Mouse (Mus musculus): Measurements from ENCODE around the gene Limk2. TPM values are rescaled to one million over a fixed set of nuclear protein-coding genes. Genes with fewer than 3 reads are reported as not detected.

Limk2 gene
- polyA plus RNA-seq, 1 experiment from 2014 or later: 6.8 TPM

GRCm38 (mm10) chr11:3452167-3452639 is 43.2 kb upstream of the Limk2 start, which contains the start of gene Rnf185:
Gene Rnf185, minus strand, starts transcription at chr11:3452363.
- Histone ChIP-seq H3K27ac (ENCODE audit: low read depth) (peak within 1 kb of the TSS; percentile 99), H3K4me2 (ENCODE audit: low read depth, low read length) (peak within 1 kb of the TSS; percentile 99), H3K4me1 (ENCODE audit: insufficient read depth) (peaks cover 24% of the 10 kb centered on the region), H3K36me3 (replicated peaks; ENCODE audit: insufficient read depth, low read length) (no peaks in the 10 kb centered on the region), H3K9me3 (ENCODE audit: low read length) (no peaks in the 10 kb centered on the region), H3K27me3 (ENCODE audit: insufficient read depth, low read length) (no peaks in the 10 kb centered on the region), H3K9ac (replicated peaks) (peak within 1 kb of the TSS; percentile 94), H3K4me3 (ENCODE audit: low read depth, low read length) (peak within 1 kb of the TSS; percentile 86)
- DNase-seq (peak; percentile 94), ATAC-seq (peak; percentile 99)
- WGBS (ENCODE audit: insufficient replicate concordance): under 1% methylated on average over 45 of the region's 45 CpGs
- TF ChIP-seq EP300 (IDR thresholded peaks at IDR 0.05; ENCODE audit: low read depth): peak; percentile 68; the same call in 1 of the 2 replicates
- TF ChIP-seq CTCF (IDR thresholded peaks at IDR 0.05; ENCODE audit: low read depth): no peak

- ATAC-seq (peak; percentile 51), DNase-seq (no peak)
- H3K4me1 ChIP-seq (ENCODE audit: insufficient read depth): peaks cover 24% of the 10 kb centered on the region
- peak overlapping the region; percentile 99 for H3K27ac ChIP-seq (ENCODE audit: low read depth)
- under 1% methylated on average over 20 of the region's 20 CpGs for WGBS (ENCODE audit: insufficient replicate concordance)
- H3K4me2 ChIP-seq (ENCODE audit: low read depth, low read length): peak overlapping the region; percentile 99
- H3K4me3 ChIP-seq (ENCODE audit: low read depth, low read length): peak overlapping the region; percentile 86
- H3K27me3 ChIP-seq (ENCODE audit: insufficient read depth, low read length): no peaks in the 10 kb centered on the region
- peak overlapping the region; percentile 94 for H3K9ac ChIP-seq (replicated peaks)
- H3K9me3 ChIP-seq (ENCODE audit: low read length): no peaks in the 10 kb centered on the region
- TF ChIP-seq EP300 (IDR thresholded peaks at IDR 0.05; ENCODE audit: low read depth) (no peak), CTCF (IDR thresholded peaks at IDR 0.05; ENCODE audit: low read depth) (no peak)
- no peaks in the 10 kb centered on the region for H3K36me3 ChIP-seq (replicated peaks; ENCODE audit: insufficient read depth, low read length)
Observed at GRCm38 (mm10) chr11:3451701-3452163, 42.7 kb upstream of the Limk2 start.

GRCm38 (mm10) chr11:3444875-3445274 is 35.9 kb upstream of the Limk2 start:
- no peak for TF ChIP-seq EP300 (IDR thresholded peaks at IDR 0.05; ENCODE audit: low read depth)
- TF ChIP-seq CTCF (IDR thresholded peaks at IDR 0.05; ENCODE audit: low read depth): no peak
- DNase-seq: no peak
- WGBS (ENCODE audit: insufficient replicate concordance): 52% methylated on average over 8 of the region's 8 CpGs

GRCm38 (mm10) chr11:3443091-3443490 is 34.1 kb upstream of the Limk2 start:
- Histone ChIP-seq H3K4me3 (ENCODE audit: low read depth, low read length) (no peak overlapping the region), H3K4me2 (ENCODE audit: low read depth, low read length) (no peak overlapping the region), H3K36me3 (replicated peaks; ENCODE audit: insufficient read depth, low read length) (no peaks in the 10 kb centered on the region), H3K9me3 (ENCODE audit: low read length) (no peaks in the 10 kb centered on the region), H3K27me3 (ENCODE audit: insufficient read depth, low read length) (no peaks in the 10 kb centered on the region), H3K27ac (ENCODE audit: low read depth) (no peak overlapping the region), H3K4me1 (ENCODE audit: insufficient read depth) (peaks cover 6% of the 10 kb centered on the region; the same call in 1 of the 2 replicates), H3K9ac (replicated peaks) (no peak overlapping the region)
- 90% methylated on average over 2 of the region's 2 CpGs for WGBS (ENCODE audit: insufficient replicate concordance)
- DNase-seq: no peak
- ATAC-seq: no peak
- TF ChIP-seq EP300 (IDR thresholded peaks at IDR 0.05; ENCODE audit: low read depth): no peak
- no peak for TF ChIP-seq CTCF (IDR thresholded peaks at IDR 0.05; ENCODE audit: low read depth)

More at GRCm38 (mm10) chr11:3444875-3445274, 35.9 kb upstream of the Limk2 start:
- Histone ChIP-seq H3K9ac (replicated peaks) (no peak overlapping the region), H3K4me1 (ENCODE audit: insufficient read depth) (peaks cover 6% of the 10 kb centered on the region; the same call in 1 of the 2 replicates), H3K9me3 (ENCODE audit: low read length) (no peaks in the 10 kb centered on the region), H3K36me3 (replicated peaks; ENCODE audit: insufficient read depth, low read length) (no peaks in the 10 kb centered on the region), H3K27me3 (ENCODE audit: insufficient read depth, low read length) (no peaks in the 10 kb centered on the region), H3K27ac (ENCODE audit: low read depth) (no peak overlapping the region), H3K4me2 (ENCODE audit: low read depth, low read length) (no peak overlapping the region), H3K4me3 (ENCODE audit: low read depth, low read length) (no peak overlapping the region)
- no peak for ATAC-seq

GRCm38 (mm10) chr11:3442677-3443076 is 33.7 kb upstream of the Limk2 start:
- no peak for ATAC-seq
- Histone ChIP-seq H3K9ac (replicated peaks) (no peak overlapping the region), H3K4me3 (ENCODE audit: low read depth, low read length) (no peak overlapping the region), H3K9me3 (ENCODE audit: low read length) (no peaks in the 10 kb centered on the region), H3K4me1 (ENCODE audit: insufficient read depth) (peaks cover 3% of the 10 kb centered on the region; the same call in 1 of the 2 replicates), H3K27ac (ENCODE audit: low read depth) (no peak overlapping the region), H3K4me2 (ENCODE audit: low read depth, low read length) (no peak overlapping the region), H3K36me3 (replicated peaks; ENCODE audit: insufficient read depth, low read length) (no peaks in the 10 kb centered on the region), H3K27me3 (ENCODE audit: insufficient read depth, low read length) (no peaks in the 10 kb centered on the region)
- 63% methylated on average over 4 of the region's 4 CpGs for WGBS (ENCODE audit: insufficient replicate concordance)
- DNase-seq: no peak
- TF ChIP-seq EP300 (IDR thresholded peaks at IDR 0.05; ENCODE audit: low read depth): no peak
- TF ChIP-seq CTCF (IDR thresholded peaks at IDR 0.05; ENCODE audit: low read depth): no peak

GRCm38 (mm10) chr11:3441696-3442443 is 32.9 kb upstream of the Limk2 start:
- TF ChIP-seq EP300 (IDR thresholded peaks at IDR 0.05; ENCODE audit: low read depth) (no peak), CTCF (IDR thresholded peaks at IDR 0.05; ENCODE audit: low read depth) (no peak)
- H3K27me3 ChIP-seq (ENCODE audit: insufficient read depth, low read length): no peaks in the 10 kb centered on the region
- H3K27ac ChIP-seq (ENCODE audit: low read depth): no peak overlapping the region
- ATAC-seq (no peak), DNase-seq (no peak)
- no peak overlapping the region for H3K4me2 ChIP-seq (ENCODE audit: low read depth, low read length)
- H3K4me1 ChIP-seq (ENCODE audit: insufficient read depth): no peaks in the 10 kb centered on the region
- H3K36me3 ChIP-seq (replicated peaks; ENCODE audit: insufficient read depth, low read length): no peaks in the 10 kb centered on the region
- no peak overlapping the region for H3K4me3 ChIP-seq (ENCODE audit: low read depth, low read length)
- H3K9me3 ChIP-seq (ENCODE audit: low read length): no peaks in the 10 kb centered on the region
- H3K9ac ChIP-seq (replicated peaks): no peak overlapping the region
